Mouse (Mus musculus): ENCODE data around the gene Bbs12.

Gene Bbs12

GRCm38 (mm10) chr3:37325317-37326112 lies 13.2 kb downstream of the Bbs12 start:
- DNase-seq (ENCODE audit: low read depth, low spot score), result no peak

- DNase-seq (ENCODE audit: low read depth, low spot score), result no peak
Observed at GRCm38 (mm10) chr3:37326627-37327026, 14.3 kb downstream of the Bbs12 start.

DNA sequence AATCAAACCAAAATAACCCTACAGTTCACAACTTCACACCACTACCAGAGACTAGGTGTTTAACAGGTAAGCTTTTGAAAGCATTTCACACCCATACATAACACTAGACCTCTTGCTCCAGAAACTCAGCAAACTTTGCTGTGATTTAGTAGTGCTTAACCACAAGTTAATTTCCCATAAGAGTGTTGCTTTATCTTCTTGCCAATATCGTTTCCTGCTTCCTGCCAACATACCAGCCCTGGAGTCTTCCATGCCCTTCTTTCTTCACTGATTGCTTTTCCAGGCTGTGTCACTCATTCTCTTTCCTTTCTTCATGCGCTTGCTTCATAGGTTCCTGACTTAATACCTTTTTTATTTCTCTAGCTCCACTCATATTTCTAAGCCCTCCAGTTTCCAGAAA lies 16.1 kb downstream of the Bbs12 start:
- no peak for DNase-seq (ENCODE audit: low read depth, low spot score)

- DNase-seq (ENCODE audit: low read depth, low spot score), result no peak
Observed at GRCm38 (mm10) chr3:37329963-37330362, 17.6 kb downstream of the Bbs12 start.

- no peak for DNase-seq (ENCODE audit: low read depth, low spot score)
Observed at GRCm38 (mm10) chr3:37331999-37332449, 19.7 kb downstream of the Bbs12 start.

GRCm38 (mm10) chr3:37334053-37334452 lies 21.7 kb downstream of the Bbs12 start:
- no peak for DNase-seq (ENCODE audit: low read depth, low spot score)

GRCm38 (mm10) chr3:37341110-37341509 lies 28.8 kb downstream of the Bbs12 start:
- DNase-seq (ENCODE audit: low read depth, low spot score), result peak; percentile 29

DNA sequence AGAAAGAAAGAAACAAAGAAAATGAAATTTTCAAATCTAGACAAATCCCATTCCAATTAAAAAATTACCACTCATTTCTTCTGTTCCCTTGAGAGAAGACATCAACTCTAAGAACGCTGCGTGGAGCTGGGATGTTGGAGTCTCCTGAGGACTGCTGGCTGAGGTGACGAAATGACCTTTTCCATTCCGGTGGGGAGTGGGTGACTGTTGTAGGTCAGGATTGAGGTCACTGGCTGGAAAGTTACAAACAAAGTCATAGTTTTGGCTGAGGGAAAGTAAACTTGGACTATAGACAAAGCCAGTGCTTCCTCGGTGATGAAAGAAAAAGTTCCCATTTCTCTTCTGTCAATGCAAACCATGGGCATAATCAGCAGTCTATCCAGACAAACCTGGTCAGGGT lies 30.5 kb downstream of the Bbs12 start:
- DNase-seq (ENCODE audit: low read depth, low spot score), result no peak

DNA sequence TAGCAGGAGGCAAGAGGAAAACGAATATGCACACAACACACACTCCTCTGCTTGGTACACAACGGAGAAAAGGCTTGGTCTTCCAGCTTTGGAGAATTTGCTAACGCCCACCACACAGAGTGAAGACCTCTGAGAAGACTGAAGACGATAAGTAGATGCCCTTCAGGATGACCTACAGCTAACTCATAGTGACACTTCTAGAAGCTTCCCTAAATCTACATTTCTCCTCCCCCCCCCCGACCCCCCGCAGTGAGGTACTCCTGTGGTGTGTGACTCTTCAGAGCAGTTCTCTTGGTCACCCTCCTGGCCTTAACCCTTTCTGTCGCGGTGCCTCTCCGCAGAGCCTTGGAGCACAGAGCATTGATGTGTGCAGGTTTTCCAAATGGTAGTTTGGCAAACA lies 35.3 kb downstream of the Bbs12 start:
- DNase-seq (ENCODE audit: low read depth, low spot score), result no peak

GRCm38 (mm10) chr3:37348221-37349165 lies 36.1 kb downstream of the Bbs12 start, which contains the start of gene Fgf2:
Gene Fgf2 (plus strand): TSS chr3:37348346.
- peak; percentile 76 for DNase-seq (ENCODE audit: low read depth, low spot score)

DNA sequence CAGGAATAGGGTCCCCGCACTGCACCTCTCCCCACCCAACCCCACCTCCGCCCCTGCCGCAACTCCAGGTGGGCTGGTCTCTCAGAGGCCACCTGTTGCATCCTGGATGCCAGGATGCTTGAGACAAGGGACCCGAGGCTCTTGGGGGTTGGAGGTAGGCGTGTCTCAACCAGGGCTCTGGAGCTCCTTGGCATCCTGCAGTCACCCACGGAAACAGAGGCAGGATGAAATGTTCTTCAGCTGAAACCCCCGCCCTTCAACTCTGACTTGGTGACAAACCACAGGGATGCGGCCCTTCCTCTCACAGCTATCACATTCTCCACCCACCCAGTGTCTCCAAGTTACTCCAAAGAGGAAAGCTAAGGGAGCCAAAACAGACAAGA lies 36.8 kb downstream of the Bbs12 start:
- peak; percentile 26 for DNase-seq (ENCODE audit: low read depth, low spot score)

DNA sequence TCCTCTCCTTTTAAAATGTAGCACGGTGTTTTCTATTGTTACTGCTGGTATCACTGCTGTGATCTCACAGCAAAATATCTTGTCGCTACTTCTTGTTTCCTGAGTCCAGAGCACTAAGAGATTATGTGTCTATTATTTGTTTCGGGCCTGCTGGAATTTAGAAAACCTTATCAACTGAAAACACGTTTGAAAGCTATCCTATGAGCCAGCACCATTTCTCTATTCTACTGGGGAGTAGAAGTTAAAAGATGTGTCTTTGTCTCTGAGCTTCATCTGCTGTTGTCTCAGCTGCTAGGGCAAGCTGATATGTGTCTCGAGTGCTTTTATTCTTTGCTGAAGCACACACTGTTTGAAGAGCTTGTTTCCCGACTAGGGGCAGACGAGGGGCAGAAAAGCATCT lies 38.0 kb downstream of the Bbs12 start:
- DNase-seq (ENCODE audit: low read depth, low spot score), result no peak

DNA sequence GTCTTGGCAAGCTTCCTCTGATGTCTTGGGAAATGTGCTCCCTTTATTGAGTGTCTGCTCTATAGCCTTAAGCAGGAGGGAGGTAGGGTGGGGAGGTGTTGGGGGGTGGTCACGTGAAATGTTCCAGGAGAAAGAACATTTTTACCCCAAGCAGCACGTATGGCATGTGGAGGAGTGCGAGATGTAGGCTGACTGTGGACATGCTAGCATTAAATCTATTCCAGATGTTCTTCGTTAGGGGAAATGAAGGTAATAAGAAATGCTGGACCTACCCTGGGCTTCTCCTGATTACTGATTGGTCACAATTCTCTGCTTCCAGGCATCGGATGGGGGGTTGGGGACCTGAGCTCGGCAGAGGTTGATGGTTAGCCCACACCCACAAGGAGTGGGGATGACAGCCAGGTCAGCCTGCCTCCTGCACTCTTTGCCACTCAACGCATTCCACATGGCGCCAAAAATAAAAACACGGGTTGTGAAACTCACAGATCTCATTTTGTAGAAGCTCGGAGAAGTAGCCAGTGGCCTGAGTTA lies 41.7 kb downstream of the Bbs12 start:
- no peak for DNase-seq (ENCODE audit: low read depth, low spot score)

- no peak for DNase-seq (ENCODE audit: low read depth, low spot score)
Observed at GRCm38 (mm10) chr3:37354737-37355136, 42.4 kb downstream of the Bbs12 start.

DNA sequence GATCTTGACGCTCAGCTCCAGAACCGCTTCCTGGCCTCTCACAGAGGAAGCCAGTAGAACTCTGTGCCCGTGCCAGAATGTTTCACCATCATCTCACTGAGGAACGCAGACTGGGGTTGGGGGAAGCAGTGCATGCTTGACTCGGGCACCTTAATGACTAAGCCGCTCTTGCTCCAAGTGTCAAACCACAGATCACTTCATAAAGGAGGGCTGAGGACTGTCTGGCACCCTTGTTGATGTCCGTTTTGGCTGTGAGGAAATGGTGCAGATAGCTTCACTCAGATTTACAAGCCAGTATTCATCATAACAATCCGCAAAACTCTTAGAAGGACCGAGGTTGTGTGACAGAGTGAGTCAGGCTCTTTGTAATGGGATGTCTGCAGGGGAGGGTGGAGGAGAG lies 48.4 kb downstream of the Bbs12 start:
- DNase-seq (ENCODE audit: low read depth, low spot score), result no peak

GRCm38 (mm10) chr3:37365144-37365543 lies 52.8 kb downstream of the Bbs12 start:
- DNase-seq (ENCODE audit: low read depth, low spot score), result peak; percentile 17

DNA sequence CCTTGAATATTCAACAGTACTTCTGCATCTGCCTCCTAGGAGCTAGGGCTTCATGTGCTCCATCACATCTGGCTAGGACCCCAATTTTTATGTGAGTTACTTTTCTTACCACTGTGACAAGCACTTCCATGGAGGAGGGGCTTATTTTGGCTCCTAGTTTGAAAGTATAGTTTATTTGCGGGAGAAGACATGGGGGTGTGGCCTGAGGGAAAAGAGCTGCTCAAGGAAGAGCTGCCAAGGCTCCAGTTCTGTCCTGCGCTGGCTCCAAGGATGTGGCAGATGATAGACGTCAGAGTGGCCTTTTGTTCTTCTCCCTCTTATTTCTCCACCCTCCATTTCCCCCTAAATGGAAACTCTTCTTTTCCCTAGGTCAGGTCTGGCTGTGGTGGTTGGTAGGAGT lies 53.6 kb downstream of the Bbs12 start:
- DNase-seq (ENCODE audit: low read depth, low spot score), result no peak

DNA sequence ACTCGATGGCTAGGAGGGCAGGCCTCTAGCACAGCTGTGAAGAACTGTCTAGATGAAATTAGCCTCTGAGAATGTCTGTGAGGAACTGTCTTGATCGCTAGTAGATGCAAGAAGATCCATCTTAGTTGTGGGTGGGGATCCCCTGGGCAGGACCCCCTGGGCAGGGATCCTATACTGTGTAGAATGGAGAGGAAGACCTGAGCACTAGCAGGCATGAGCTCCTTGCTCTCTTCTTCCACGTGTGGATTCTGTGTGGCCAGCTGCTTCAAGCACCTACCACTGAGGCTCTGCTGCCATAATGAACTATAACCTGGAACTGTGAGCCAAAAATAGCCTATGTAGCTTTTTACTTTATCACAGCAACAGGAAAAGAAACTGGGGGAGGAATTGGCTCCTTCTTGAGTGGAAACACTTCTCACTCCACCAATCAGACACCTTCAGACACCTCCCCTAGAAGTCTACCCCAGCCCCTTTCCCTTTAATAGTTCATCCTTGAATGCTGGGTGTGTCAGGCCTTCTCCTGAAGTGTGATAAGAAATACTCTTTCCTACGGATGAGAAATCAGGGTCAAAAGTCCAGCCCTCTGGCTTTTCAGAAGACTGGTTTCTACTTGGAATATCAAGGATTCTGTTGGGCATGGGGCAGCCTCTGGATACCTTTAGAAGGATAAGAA lies 54.2 kb downstream of the Bbs12 start:
- DNase-seq (ENCODE audit: low read depth, low spot score), result no peak

- DNase-seq (ENCODE audit: low read depth, low spot score), result peak; percentile 36
Observed at GRCm38 (mm10) chr3:37370407-37370806, 58.1 kb downstream of the Bbs12 start.
